Mouse (Mus musculus) bone marrow macrophage, adult 2 months (primary cell): ENCODE results near the gene Actn1.

Experiments used
- CTCF ChIP-seq: IDR thresholded peaks from 2 replicates; pipeline ENCODE4 v1.5.1; 2012; ENCODE audit warnings: low read depth, mild to moderate bottlenecking, low read length, moderate library complexity
- POLR2A ChIP-seq: IDR thresholded peaks from 2 replicates; pipeline ENCODE4 v1.6.1; 2012; ENCODE audit warnings: mild to moderate bottlenecking, low read depth, low read length, borderline replicate concordance

DNA sequence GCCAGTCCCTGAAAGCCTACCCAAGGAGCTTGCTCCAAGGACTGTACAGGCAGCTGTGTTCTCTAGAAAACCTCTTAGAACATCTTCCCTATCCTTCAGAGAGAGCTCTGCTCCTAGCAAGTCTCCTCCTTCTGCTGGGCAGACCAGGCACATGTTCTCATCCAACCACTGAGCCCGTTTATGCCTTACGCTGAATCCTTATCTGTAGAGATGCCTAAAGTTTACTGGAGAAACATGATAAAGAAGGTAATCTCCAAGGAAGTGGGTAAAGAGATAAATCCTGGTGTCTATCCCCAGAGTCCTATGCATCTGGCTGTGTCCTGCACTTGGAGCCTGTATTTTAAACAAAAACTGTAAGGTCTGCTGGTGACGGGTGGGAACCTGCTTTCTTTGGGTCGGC lies 30.3 kb upstream of the Actn1 start:
- TF ChIP-seq POLR2A, result no peak
- no peak for TF ChIP-seq CTCF
